Mouse (Mus musculus) lung, postnatal 0 days (tissue): ENCODE data around the gene Gm11939. TPM values are rescaled to one million over a fixed set of nuclear protein-coding genes. Genes with fewer than 3 reads are reported as not detected.
A peak's percentile ranks its signal among the peaks of the same experiment; 100 is the strongest.

Experiments used
- ATAC-seq: fragments of 200-750 bp; cut with Nextera tagmentation; 2 replicates; pipeline ENCODE4 v1.8.0; 2017; ENCODE audit warnings: moderate library complexity
- DNase-seq: peaks from one replicate; pipeline ENCODE4 v3.0.0-alpha.2; 2016; ENCODE audit warnings: low spot score
- H3K27ac ChIP-seq: fragments of 300-500 bp; sonication (generic); 2 replicates; pipeline ENCODE4 v1.5.1; 2014; ENCODE audit warnings: antibody characterized with exemption, mild to moderate bottlenecking, low read length, mixed read lengths
- H3K27me3 ChIP-seq: fragments of 300-500 bp; sonication (generic); replicated peaks from 2 replicates; pipeline ENCODE4 v1.6.1; 2014; ENCODE audit warnings: low read length, mixed read lengths; ENCODE audit not compliant: insufficient read depth
- H3K36me3 ChIP-seq: fragments of 300-500 bp; sonication (generic); 2 replicates; pipeline ENCODE4 v1.6.1; 2014; ENCODE audit warnings: low read length, mixed read lengths; ENCODE audit not compliant: insufficient read depth
- H3K4me1 ChIP-seq: fragments of 300-500 bp; sonication (generic); 2 replicates; pipeline ENCODE4 v1.6.1; 2014; ENCODE audit warnings: antibody characterized with exemption, low read depth, low read length, mixed read lengths; ENCODE audit not compliant: insufficient read depth
- H3K4me2 ChIP-seq: fragments of 300-500 bp; sonication (generic); replicated peaks from 2 replicates; pipeline ENCODE4 v1.6.1; 2014; ENCODE audit warnings: low read depth, mild to moderate bottlenecking, low read length, moderate library complexity, mixed read lengths
- H3K4me3 ChIP-seq: fragments of 300-500 bp; sonication (generic); 2 replicates; pipeline ENCODE4 v1.5.1; 2014; ENCODE audit warnings: low read depth, low read length
- H3K9ac ChIP-seq: fragments of 300-500 bp; sonication (generic); replicated peaks from 2 replicates; pipeline ENCODE4 v1.6.1; 2014; ENCODE audit warnings: low read depth, mild to moderate bottlenecking
- H3K9me3 ChIP-seq: fragments of 300-500 bp; sonication (generic); 2 replicates; pipeline ENCODE4 v1.6.1; 2016; ENCODE audit warnings: low read length, mixed read lengths
- CTCF ChIP-seq: IDR thresholded peaks from 2 replicates; pipeline ENCODE4 v1.5.1; 2016; ENCODE audit warnings: antibody characterized with exemption, mild to moderate bottlenecking
- EP300 ChIP-seq: IDR thresholded peaks from 2 replicates; pipeline ENCODE4 v1.6.1; 2016; ENCODE audit warnings: antibody characterized with exemption, mild to moderate bottlenecking, control low read depth
- WGBS: fragments of 180-500 bp; shearing (Covaris S2); extraction: QIAGEN DNeasy Blood & Tissue Kit; methylation state at CpG from one replicate; pipeline ENCODE4 v1.1.7; 2014; 5-methylcytosine and 5-hydroxymethylcytosine counted together
- polyA plus RNA-seq: library from polyadenylated mRNA; unstranded; fragments of >200 nt; fragmentation: Nextera tagmentation; extraction: Ambion mirVana; gene quantifications from 2 replicates; pipeline ENCODE4 v1.2.1, GENCODE M21; 2015

Gene Gm11939
- polyA plus RNA-seq, 1 experiment from 2014 or later: not detected

- no peak for DNase-seq
- Histone ChIP-seq H3K27me3 (no peaks in the 10 kb centered on the region), H3K4me2 (no peak within 1 kb of the TSS), H3K4me1 (no peaks in the 10 kb centered on the region), H3K27ac (no peak within 1 kb of the TSS), H3K9me3 (no peaks in the 10 kb centered on the region), H3K4me3 (no peak within 1 kb of the TSS), H3K36me3 (no peaks in the 10 kb centered on the region), H3K9ac (no peak within 1 kb of the TSS)
- no peak for ATAC-seq
- TF ChIP-seq CTCF: no peak
- no peak for TF ChIP-seq EP300
- WGBS: 57% methylated on average over 13 of the region's 13 CpGs
These were observed 37.9 kb downstream of the Gm11939 start, which contains the start of gene Krt39 for GRCm38 (mm10) chr11:99521288-99521860. TSS of gene Krt39 (minus strand) at chr11:99521338.

GRCm38 (mm10) chr11:99514098-99514497 lies 45.2 kb downstream of the Gm11939 start:
- no peak overlapping the region for H3K9ac ChIP-seq
- H3K27ac ChIP-seq: no peak overlapping the region
- no peaks in the 10 kb centered on the region for H3K9me3 ChIP-seq
- no peaks in the 10 kb centered on the region for H3K36me3 ChIP-seq
- WGBS: 53% methylated on average over 8 of the region's 8 CpGs
- ATAC-seq (peak; percentile 41; the same call in 1 of the 2 replicates), DNase-seq (peak; percentile 19)
- no peak overlapping the region for H3K4me2 ChIP-seq
- no peak overlapping the region for H3K4me3 ChIP-seq
- no peaks in the 10 kb centered on the region for H3K4me1 ChIP-seq
- H3K27me3 ChIP-seq: no peaks in the 10 kb centered on the region
- TF ChIP-seq EP300: peak; percentile 32; the same call in 1 of the 2 replicates
- TF ChIP-seq CTCF: no peak

Other genes starting within 250 kb of the Gm11939 start
- 0.11 and 0.15 TPM in 2 replicates for gene Krt25, start 236.5 kb downstream of the Gm11939 start, polyA plus RNA-seq
- not detected in 2 replicates for gene Krt26, start 221.5 kb downstream of the Gm11939 start, polyA plus RNA-seq
- gene Krt27, start 208.4 kb downstream of the Gm11939 start, polyA plus RNA-seq: not detected in 2 replicates
- gene Krt28, start 184.6 kb downstream of the Gm11939 start, polyA plus RNA-seq: 0.17 and 0.19 TPM in 2 replicates
- gene Krt10, start 170.1 kb downstream of the Gm11939 start, polyA plus RNA-seq: 18.4 and 19.6 TPM in 2 replicates
- not detected in 2 replicates for gene Krt12, start 137.2 kb downstream of the Gm11939 start, polyA plus RNA-seq
- gene Krt20, start 121.3 kb downstream of the Gm11939 start, polyA plus RNA-seq: 0.27 and 0.31 TPM in 2 replicates
- gene Krt23, start 66.3 kb downstream of the Gm11939 start, polyA plus RNA-seq: 8.2 and 9.7 TPM in 2 replicates
- gene Krt39, start 38.1 kb downstream of the Gm11939 start, polyA plus RNA-seq: not detected in 2 replicates
- not detected in 2 replicates for gene Krt40, start 16.3 kb downstream of the Gm11939 start, polyA plus RNA-seq
- gene Krtap3-3, start 8.6 kb downstream of the Gm11939 start, polyA plus RNA-seq: not detected in 2 replicates
- gene Krtap3-2, start 2.6 kb downstream of the Gm11939 start, polyA plus RNA-seq: not detected in 2 replicates
- gene Krtap3-1, start 7.2 kb upstream of the Gm11939 start, polyA plus RNA-seq: not detected in 2 replicates
- 0.26 TPM in 1 of 2 replicates, not detected in the other for gene Krtap1-5, start 21.6 kb upstream of the Gm11939 start, polyA plus RNA-seq
- gene Krtap1-4, start 24.2 kb upstream of the Gm11939 start, polyA plus RNA-seq: not detected in 2 replicates
- not detected in 2 replicates for gene Krtap1-3, start 31.9 kb upstream of the Gm11939 start, polyA plus RNA-seq
- not detected in 2 replicates for gene Krtap9-3, start 38.6 kb upstream of the Gm11939 start, polyA plus RNA-seq
- gene Gm11938, start 43.8 kb upstream of the Gm11939 start, polyA plus RNA-seq: not detected in 2 replicates
- not detected in 2 replicates for gene Gm11937, start 50.7 kb upstream of the Gm11939 start, polyA plus RNA-seq
- not detected in 2 replicates for gene Krtap2-4, start 55.4 kb upstream of the Gm11939 start, polyA plus RNA-seq
- not detected in 2 replicates for gene Gm11562, start 61.0 kb upstream of the Gm11939 start, polyA plus RNA-seq
- gene Krtap4-1, start 68.8 kb upstream of the Gm11939 start, polyA plus RNA-seq: not detected in 2 replicates
- gene Krtap4-2, start 75.6 kb upstream of the Gm11939 start, polyA plus RNA-seq: not detected in 2 replicates
- not detected in 2 replicates for gene Krtap4-7, start 84.6 kb upstream of the Gm11939 start, polyA plus RNA-seq
- not detected in 2 replicates for gene Gm11555, start 90.8 kb upstream of the Gm11939 start, polyA plus RNA-seq
- not detected in 2 replicates for gene Gm11563, start 99.5 kb upstream of the Gm11939 start, polyA plus RNA-seq
- gene Krtap4-6, start 106.5 kb upstream of the Gm11939 start, polyA plus RNA-seq: not detected in 2 replicates
- not detected in 2 replicates for gene Gm14190, start 131.3 kb upstream of the Gm11939 start, polyA plus RNA-seq
- gene Gm14180, start 174.8 kb upstream of the Gm11939 start, polyA plus RNA-seq: not detected in 2 replicates
- gene Gm11595, start 213.4 kb upstream of the Gm11939 start, polyA plus RNA-seq: not detected in 2 replicates
- gene Krtap4-8, start 221.2 kb upstream of the Gm11939 start, polyA plus RNA-seq: not detected in 2 replicates
- gene Krtap4-9, start 225.7 kb upstream of the Gm11939 start, polyA plus RNA-seq: not detected in 2 replicates
- gene Gm11596, start 234.0 kb upstream of the Gm11939 start, polyA plus RNA-seq: not detected in 2 replicates
- not detected in 2 replicates for gene Gm11569, start 239.5 kb upstream of the Gm11939 start, polyA plus RNA-seq
- not detected in 2 replicates for gene Gm11554, start 245.0 kb upstream of the Gm11939 start, polyA plus RNA-seq